Mouse (Mus musculus) liver, embryonic 15.5 days (tissue): Measurements from ENCODE around the gene Cfap100. TPM values are rescaled to one million over a fixed set of nuclear protein-coding genes. Genes with fewer than 3 reads are reported as not detected.
A peak's percentile ranks its signal among the peaks of the same experiment; 100 is the strongest.

ENCODE experiments used
- ATAC-seq: fragments of 200-750 bp; cut with Nextera tagmentation; 2 replicates; pipeline ENCODE4 v1.8.0; 2017; ENCODE audit warnings: moderate number of reproducible peaks, mild to moderate bottlenecking, moderate library complexity; ENCODE audit not compliant: insufficient read depth
- H3K27ac ChIP-seq: fragments of 300-500 bp; sonication (generic); replicated peaks from 2 replicates; pipeline ENCODE4 v1.5.1; 2015; ENCODE audit warnings: mild to moderate bottlenecking, inconsistent platforms
- H3K27me3 ChIP-seq: fragments of 300-500 bp; sonication (generic); 2 replicates; pipeline ENCODE4 v1.6.1; 2015; ENCODE audit warnings: mild to moderate bottlenecking, inconsistent platforms
- H3K36me3 ChIP-seq: fragments of 300-500 bp; sonication (generic); replicated peaks from 2 replicates; pipeline ENCODE4 v1.6.1; 2015; ENCODE audit warnings: moderate library complexity, mild to moderate bottlenecking, inconsistent platforms
- H3K4me1 ChIP-seq: fragments of 300-500 bp; sonication (generic); replicated peaks from 2 replicates; pipeline ENCODE4 v1.6.1; 2015; ENCODE audit warnings: inconsistent platforms
- H3K4me2 ChIP-seq: fragments of 300-500 bp; sonication (generic); 2 replicates; pipeline ENCODE4 v1.6.1; 2015; ENCODE audit warnings: moderate library complexity, mild to moderate bottlenecking, inconsistent platforms
- H3K4me3 ChIP-seq: fragments of 300-500 bp; sonication (generic); replicated peaks from 2 replicates; pipeline ENCODE4 v1.5.1; 2015; ENCODE audit warnings: mild to moderate bottlenecking, inconsistent platforms
- H3K9ac ChIP-seq: fragments of 300-500 bp; sonication (generic); 2 replicates; pipeline ENCODE4 v1.6.1; 2015; ENCODE audit warnings: moderate library complexity, mild to moderate bottlenecking, inconsistent platforms
- H3K9me3 ChIP-seq: fragments of 300-500 bp; sonication (generic); replicated peaks from 2 replicates; pipeline ENCODE4 v1.6.1; 2016; ENCODE audit warnings: inconsistent platforms
- WGBS: fragments of 180-500 bp; shearing (Covaris S2); methylation state at CpG from one replicate; pipeline ENCODE4 v1.1.7; 2015; ENCODE audit warnings: mixed read lengths; ENCODE audit not compliant: insufficient replicate concordance; 5-methylcytosine and 5-hydroxymethylcytosine counted together
- polyA plus RNA-seq: library from polyadenylated mRNA; unstranded; fragments of >200 nt; fragmentation: Nextera tagmentation; extraction: Ambion mirVana; gene quantifications from 2 replicates; pipeline ENCODE4 v1.2.1, GENCODE M21; 2015

Cfap100 gene
- polyA plus RNA-seq, 1 experiment from 2014 or later: not detected

DNA sequence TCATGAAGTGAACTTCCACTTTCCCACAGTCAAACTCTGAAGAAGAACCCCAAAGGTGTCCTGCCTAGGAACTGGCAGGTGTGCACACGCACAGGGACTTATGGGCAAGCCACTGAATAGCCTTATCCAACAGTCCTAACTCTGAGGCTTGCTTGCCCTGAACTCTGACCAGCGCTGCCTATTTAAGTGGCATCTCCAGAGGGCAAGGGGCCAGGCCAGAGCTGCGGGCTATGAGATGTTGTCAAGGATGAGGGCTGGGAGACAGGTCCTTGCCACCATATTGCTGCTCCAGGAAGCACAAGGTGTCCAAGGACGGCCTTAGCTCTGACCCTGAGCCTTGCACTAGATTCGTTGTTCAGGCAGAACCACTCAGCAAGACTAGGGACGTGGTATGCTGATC is 40.4 kb upstream of the Cfap100 start:
- 50% methylated on average over 6 of the region's 6 CpGs for WGBS
- Histone ChIP-seq H3K36me3 (no peaks in the 10 kb centered on the region), H3K27ac (no peak overlapping the region), H3K4me3 (no peak overlapping the region), H3K4me2 (peak overlapping the region; percentile 47; the same call in 1 of the 2 replicates), H3K9me3 (no peaks in the 10 kb centered on the region), H3K9ac (no peak overlapping the region), H3K4me1 (peaks cover 15% of the 10 kb centered on the region), H3K27me3 (peaks cover 12% of the 10 kb centered on the region)
- no peak for ATAC-seq

DNA sequence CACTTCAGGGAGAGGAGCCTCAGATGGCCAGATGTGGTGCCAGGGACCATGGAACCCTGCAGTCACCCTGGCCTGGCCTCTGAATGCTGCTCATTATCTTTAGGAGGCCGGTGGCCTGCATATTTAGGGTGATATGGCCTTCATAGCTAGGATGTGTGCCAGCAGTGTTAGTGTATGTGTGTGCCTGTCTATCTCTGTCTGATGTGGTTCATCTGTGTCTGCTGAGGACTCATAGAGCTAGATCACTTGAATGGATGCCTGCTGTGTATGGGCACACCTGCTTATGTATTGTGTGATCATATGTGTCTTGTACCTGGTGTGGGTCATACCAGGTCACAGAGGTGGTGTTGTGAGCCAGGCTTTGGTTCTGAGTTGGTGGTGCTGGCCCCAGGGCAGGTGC is 39.6 kb upstream of the Cfap100 start:
- ATAC-seq: no peak
- Histone ChIP-seq H3K27me3 (peaks cover 20% of the 10 kb centered on the region), H3K27ac (no peak overlapping the region), H3K4me2 (peak overlapping the region; percentile 47), H3K4me1 (peaks cover 16% of the 10 kb centered on the region), H3K9me3 (no peaks in the 10 kb centered on the region), H3K9ac (no peak overlapping the region), H3K36me3 (no peaks in the 10 kb centered on the region), H3K4me3 (peak overlapping the region; percentile 26; the same call in 1 of the 2 replicates)
- WGBS: 34% methylated on average over 1 of the region's 1 CpGs

DNA sequence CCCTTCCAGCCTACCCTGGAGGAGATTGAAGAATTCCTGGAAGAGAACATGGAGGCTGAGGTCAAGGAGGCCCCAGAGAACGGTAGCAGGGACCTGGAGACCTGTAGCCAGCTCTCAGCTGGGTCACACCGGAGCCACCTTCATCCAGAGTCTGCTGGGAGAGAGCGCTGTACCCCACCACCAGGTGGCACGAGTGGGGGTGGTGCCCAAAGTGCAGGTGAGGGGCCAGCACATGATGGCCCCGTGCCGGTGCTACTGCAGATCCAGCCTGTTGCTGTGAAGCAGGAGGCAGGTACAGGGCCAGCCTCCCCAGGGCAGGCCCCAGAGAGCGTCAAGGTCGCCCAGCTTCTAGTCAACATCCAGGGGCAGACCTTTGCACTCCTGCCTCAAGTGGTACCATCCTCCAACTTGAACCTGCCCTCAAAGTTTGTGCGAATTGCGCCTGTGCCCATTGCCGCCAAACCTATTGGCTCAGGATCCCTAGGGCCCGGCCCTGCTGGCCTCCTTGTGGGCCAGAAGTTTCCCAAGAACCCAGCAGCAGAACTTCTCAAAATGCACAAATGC is 38.3 kb upstream of the Cfap100 start:
- Histone ChIP-seq H3K27ac (peak overlapping the region; percentile 78), H3K4me3 (peak overlapping the region; percentile 26; the same call in 1 of the 2 replicates), H3K4me2 (peak overlapping the region; percentile 47), H3K9ac (no peak overlapping the region), H3K4me1 (peaks cover 22% of the 10 kb centered on the region), H3K36me3 (no peaks in the 10 kb centered on the region), H3K9me3 (no peaks in the 10 kb centered on the region), H3K27me3 (peaks cover 33% of the 10 kb centered on the region)
- 71% methylated on average over 12 of the region's 12 CpGs for WGBS
- no peak for ATAC-seq

DNA sequence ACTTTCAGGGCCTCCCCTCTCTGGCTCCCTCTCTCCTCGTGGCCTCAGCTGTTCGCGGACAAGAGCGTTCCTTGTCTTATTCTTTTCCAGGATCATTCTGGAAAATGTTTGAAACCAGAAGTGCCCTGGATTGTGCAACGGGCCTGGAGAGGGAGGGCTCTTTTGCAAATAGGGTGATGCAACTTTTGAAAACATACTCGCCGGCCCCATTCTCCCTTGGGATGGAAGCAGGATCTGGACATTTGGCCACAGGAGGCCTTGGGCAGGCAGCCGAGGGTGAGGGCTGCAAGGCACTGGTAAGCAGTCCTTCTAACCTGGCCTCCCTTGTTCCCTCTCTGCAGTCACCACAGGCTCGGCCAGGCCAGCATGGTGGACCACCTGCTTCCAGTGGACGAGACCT is 37.5 kb upstream of the Cfap100 start:
- Histone ChIP-seq H3K27me3 (peaks cover 41% of the 10 kb centered on the region), H3K9me3 (no peaks in the 10 kb centered on the region), H3K27ac (peak overlapping the region; percentile 78), H3K4me3 (peak overlapping the region; percentile 26), H3K4me1 (peaks cover 22% of the 10 kb centered on the region), H3K4me2 (peak overlapping the region; percentile 47), H3K36me3 (no peaks in the 10 kb centered on the region), H3K9ac (no peak overlapping the region)
- no peak for ATAC-seq
- WGBS: 62% methylated on average over 10 of the region's 10 CpGs

DNA sequence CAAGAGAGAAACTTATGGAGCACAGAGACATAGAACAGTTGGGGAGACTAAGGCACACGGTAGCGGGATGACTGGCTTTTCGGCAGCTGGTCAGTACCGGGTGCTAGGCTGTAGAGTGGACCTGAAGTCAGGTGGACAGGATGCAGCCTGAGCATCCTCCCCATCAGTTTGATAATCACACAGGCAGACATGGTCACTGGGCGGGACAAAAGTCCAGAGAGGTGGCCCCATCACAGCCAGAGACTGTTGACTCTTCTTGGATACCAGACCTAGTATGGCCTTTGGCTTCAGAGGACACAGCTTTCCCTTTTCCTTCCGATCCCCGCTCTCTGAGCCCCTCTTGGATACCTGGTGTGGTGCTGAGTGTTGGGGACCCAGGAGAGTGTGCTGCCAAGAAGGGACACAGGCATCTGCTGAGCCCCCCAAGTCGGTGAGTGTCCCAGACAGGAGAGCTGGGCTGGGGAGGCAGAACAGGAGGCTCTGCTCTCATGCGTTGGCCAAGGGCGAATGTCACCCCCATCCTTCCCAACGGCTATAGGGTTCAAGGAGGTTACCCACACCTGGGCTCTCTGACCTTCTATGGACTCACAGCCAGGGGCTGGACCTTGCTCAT is 36.5 kb upstream of the Cfap100 start:
- H3K36me3 ChIP-seq: no peaks in the 10 kb centered on the region
- H3K4me1 ChIP-seq: peaks cover 22% of the 10 kb centered on the region
- H3K4me2 ChIP-seq: peak overlapping the region; percentile 47
- 63% methylated on average over 11 of the region's 11 CpGs for WGBS
- H3K9ac ChIP-seq: no peak overlapping the region
- H3K27ac ChIP-seq: peak overlapping the region; percentile 78
- 0 out of 2 replicates have a peak, but pooled peaks have one; percentile 10 for ATAC-seq
- peak overlapping the region; percentile 17 for H3K4me3 ChIP-seq
- H3K9me3 ChIP-seq: no peaks in the 10 kb centered on the region
- H3K27me3 ChIP-seq: peaks cover 51% of the 10 kb centered on the region

DNA sequence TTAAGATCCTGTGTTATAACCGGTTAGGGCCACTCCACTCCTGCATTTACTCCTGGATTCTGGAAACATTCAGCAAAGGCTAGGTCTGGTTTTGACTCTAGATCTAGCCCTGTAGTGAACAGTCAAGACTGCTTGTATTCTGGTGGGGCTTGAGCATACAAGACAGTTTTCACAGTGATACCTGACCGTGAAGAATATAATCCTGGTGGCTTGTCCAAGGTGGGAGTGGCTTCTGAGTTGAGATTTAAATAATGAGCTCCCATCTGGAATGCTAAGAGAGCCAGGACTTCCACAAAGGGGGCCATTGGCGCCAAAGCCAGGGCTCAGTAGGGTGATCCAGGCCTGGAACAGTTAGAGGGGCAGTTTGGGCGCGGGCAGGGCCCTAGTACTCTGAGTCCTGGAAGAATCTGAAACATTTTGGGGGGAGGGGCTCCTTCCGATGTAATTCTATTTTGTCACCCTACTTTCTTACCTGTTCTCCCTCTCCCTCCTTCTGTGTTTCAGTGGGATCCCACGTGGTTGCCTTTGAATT is 35.4 kb upstream of the Cfap100 start:
- ATAC-seq: no peak
- Histone ChIP-seq H3K27ac (peak overlapping the region; percentile 71), H3K4me2 (peak overlapping the region; percentile 64), H3K4me3 (peak overlapping the region; percentile 57), H3K27me3 (peaks cover 56% of the 10 kb centered on the region), H3K9ac (no peak overlapping the region), H3K9me3 (no peaks in the 10 kb centered on the region), H3K4me1 (peaks cover 17% of the 10 kb centered on the region), H3K36me3 (no peaks in the 10 kb centered on the region)
- 37% methylated on average over 7 of the region's 7 CpGs for WGBS

DNA sequence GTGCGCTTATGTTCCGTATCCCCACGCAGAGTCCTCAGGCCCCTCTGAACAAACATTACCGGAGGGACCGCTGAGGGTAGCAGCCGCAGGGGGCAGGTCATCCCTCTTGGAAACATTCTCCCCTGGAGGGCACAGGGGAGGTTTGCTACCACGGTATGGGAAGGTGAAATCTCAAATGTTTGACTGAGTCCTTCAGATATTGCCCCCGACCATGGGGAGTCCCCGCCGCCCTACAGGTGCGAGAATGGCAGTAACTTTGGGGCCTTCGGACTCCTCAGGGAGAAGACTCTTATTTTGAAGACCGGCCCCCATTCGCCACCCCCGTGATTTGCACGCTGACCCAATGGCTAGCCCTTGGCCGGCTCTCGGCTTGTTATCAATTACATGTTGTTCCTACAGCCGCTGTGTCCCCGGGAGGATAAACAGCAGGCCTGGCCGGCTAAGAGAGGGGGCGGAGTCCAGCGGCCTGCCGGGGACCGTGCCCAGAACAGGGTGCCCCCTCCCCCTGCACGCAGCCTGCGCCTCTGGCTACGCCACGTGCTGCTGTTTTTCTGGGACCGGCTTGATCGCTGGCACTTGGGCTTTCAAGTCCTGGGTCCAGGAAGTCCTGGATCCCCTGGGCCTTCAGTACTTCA is 34.7 kb upstream of the Cfap100 start:
- peak overlapping the region; percentile 57 for H3K4me3 ChIP-seq
- under 1% methylated on average over 31 of the region's 31 CpGs for WGBS
- H3K9me3 ChIP-seq: no peaks in the 10 kb centered on the region
- H3K9ac ChIP-seq: peak overlapping the region; percentile 45
- H3K27ac ChIP-seq: peak overlapping the region; percentile 85
- peak; percentile 76 for ATAC-seq
- H3K27me3 ChIP-seq: peaks cover 56% of the 10 kb centered on the region
- peaks cover 14% of the 10 kb centered on the region for H3K4me1 ChIP-seq
- no peaks in the 10 kb centered on the region for H3K36me3 ChIP-seq
- peak overlapping the region; percentile 64 for H3K4me2 ChIP-seq

DNA sequence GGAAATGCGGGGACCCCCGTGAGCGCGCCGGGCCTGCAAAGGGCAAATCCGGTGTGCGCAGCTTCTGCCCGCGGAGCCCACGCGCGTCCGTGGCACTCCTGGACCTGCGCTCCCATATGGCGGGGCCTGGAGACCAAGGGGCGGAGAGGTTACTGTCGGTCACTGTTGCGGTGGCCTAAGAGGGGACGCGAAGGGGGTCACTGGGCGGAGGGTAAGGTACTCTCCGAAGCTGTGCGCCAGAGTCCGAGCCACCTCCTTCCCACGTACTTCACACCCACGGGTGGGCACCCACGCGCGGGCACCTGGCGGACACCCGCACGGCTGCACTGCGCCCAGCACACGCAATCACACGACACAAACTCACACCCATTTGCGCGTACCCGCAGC is 34.2 kb upstream of the Cfap100 start:
- Histone ChIP-seq H3K27me3 (peaks cover 56% of the 10 kb centered on the region), H3K4me1 (peaks cover 14% of the 10 kb centered on the region), H3K9ac (peak overlapping the region; percentile 45), H3K9me3 (no peaks in the 10 kb centered on the region), H3K4me3 (peak overlapping the region; percentile 57), H3K27ac (peak overlapping the region; percentile 85), H3K4me2 (peak overlapping the region; percentile 64), H3K36me3 (no peaks in the 10 kb centered on the region)
- WGBS: under 1% methylated on average over 38 of the region's 38 CpGs
- ATAC-seq: 0 out of 2 replicates have a peak, but pooled peaks have one; percentile 28

DNA sequence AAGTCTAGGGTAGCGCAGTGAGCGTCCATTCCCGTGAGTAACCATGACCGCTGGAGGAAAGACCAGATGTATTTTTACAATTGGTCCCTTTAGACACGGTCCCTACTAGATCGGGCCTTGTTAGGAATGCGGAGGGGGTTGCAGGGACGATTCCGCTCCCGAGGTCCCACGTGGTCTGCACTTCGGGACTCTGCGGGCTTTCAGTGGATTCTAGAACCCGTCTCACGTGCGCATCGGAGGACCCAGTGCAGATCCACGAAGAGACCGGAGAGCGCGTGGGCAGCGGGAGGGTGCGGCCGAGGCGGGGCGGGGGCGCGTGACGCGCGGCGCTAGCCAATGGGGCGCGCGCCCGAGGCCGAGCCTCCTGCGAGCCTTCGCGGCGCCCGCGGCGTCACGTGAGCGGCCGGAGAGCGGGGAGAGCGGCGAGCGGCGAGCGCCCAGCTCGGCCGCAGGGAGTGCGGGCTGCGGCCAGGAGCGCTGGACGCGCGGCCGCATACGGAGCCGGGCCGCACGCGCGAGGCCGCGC is 33.6 kb upstream of the Cfap100 start, which contains the start of gene Klf15:
TSS of gene Klf15 (plus strand) at position 396 of the 526 bp plus-strand sequence.
- peaks cover 56% of the 10 kb centered on the region for H3K27me3 ChIP-seq
- H3K4me1 ChIP-seq: peaks cover 14% of the 10 kb centered on the region
- WGBS: 2% methylated on average over 70 of the region's 70 CpGs
- peak; percentile 45 for ATAC-seq
- H3K4me2 ChIP-seq: peak within 1 kb of the TSS; percentile 64
- H3K9ac ChIP-seq: peak within 1 kb of the TSS; percentile 45
- H3K27ac ChIP-seq: peak within 1 kb of the TSS; percentile 85
- H3K4me3 ChIP-seq: peak within 1 kb of the TSS; percentile 57
- no peaks in the 10 kb centered on the region for H3K9me3 ChIP-seq
- no peaks in the 10 kb centered on the region for H3K36me3 ChIP-seq

DNA sequence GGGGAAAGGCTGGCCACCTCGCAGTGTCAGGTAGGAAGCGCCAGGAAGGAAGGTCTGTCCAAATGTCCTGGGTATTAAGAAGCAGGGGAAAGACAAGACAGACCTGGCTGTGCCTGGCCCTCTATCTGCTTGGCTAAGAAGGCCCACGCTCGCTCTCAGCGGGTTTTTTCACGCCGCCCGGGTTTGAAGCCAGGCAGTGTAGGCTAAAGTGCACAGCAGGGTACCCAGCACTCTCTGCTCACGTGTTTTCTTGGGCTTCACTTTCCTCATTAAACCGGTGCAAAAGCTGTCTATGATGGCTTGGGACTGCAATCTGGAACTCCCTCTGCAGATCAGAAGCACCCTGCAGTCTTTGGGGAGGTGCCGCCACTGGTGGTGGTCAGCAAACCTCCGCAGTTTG is 33.2 kb upstream of the Cfap100 start:
- Histone ChIP-seq H3K4me2 (peak overlapping the region; percentile 64), H3K27me3 (peaks cover 56% of the 10 kb centered on the region), H3K4me3 (peak overlapping the region; percentile 57), H3K27ac (peak overlapping the region; percentile 85; the same call in 1 of the 2 replicates), H3K4me1 (peaks cover 14% of the 10 kb centered on the region), H3K36me3 (no peaks in the 10 kb centered on the region), H3K9ac (no peak overlapping the region), H3K9me3 (no peaks in the 10 kb centered on the region)
- no peak for ATAC-seq
- WGBS: 19% methylated on average over 12 of the region's 12 CpGs

DNA sequence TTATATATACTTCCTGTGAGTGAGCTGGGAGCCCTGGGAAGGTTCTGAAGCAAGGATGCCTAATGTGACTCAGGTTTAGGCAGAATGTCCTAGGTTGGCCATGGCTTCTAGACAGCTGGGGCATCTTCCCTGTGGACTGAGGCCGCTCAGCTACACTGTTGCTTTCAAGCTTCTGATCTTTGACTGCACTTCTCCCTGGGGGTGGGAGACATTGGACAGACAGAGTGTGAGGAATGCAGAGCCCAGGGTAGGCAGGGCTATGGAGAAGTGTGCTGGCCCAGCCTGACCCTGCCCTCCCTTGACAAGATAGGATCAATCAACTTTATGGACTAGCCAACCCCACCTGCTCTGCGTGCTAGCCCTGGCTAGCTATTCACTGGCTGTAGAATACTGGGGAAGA is 32.6 kb upstream of the Cfap100 start:
- no peak for ATAC-seq
- 34% methylated on average over 2 of the region's 2 CpGs for WGBS
- no peak overlapping the region for H3K27ac ChIP-seq
- no peak overlapping the region for H3K4me3 ChIP-seq
- no peaks in the 10 kb centered on the region for H3K36me3 ChIP-seq
- no peak overlapping the region for H3K4me2 ChIP-seq
- peaks cover 14% of the 10 kb centered on the region for H3K4me1 ChIP-seq
- no peaks in the 10 kb centered on the region for H3K9me3 ChIP-seq
- H3K27me3 ChIP-seq: peaks cover 56% of the 10 kb centered on the region
- H3K9ac ChIP-seq: no peak overlapping the region
